Mouse (Mus musculus) cerebellum, adult 2 months (tissue): ENCODE data around the gene Anks4b. TPM values are rescaled to one million over a fixed set of nuclear protein-coding genes. Genes with fewer than 3 reads are reported as not detected.

Source experiments
- DNase-seq, 2 experiments: peaks; one replicate each; pipeline ENCODE4 v3.0.0; 2021
- H3K27ac ChIP-seq: fragments of 200-500 bp; 2 replicates; pipeline ENCODE4 v1.5.1; 2012; ENCODE audit warnings: low read length, control low read depth, inconsistent platforms; ENCODE audit not compliant: insufficient read depth
- H3K27me3 ChIP-seq: fragments of 200-500 bp; 2 replicates; pipeline ENCODE4 v1.6.1; 2012; ENCODE audit warnings: inconsistent platforms, mild to moderate bottlenecking, low read length, moderate library complexity; ENCODE audit not compliant: control insufficient read depth, insufficient read depth
- H3K4me1 ChIP-seq: fragments of 200-500 bp; 2 replicates; pipeline ENCODE4 v1.6.1; 2011; ENCODE audit warnings: low read length; ENCODE audit not compliant: control insufficient read depth, insufficient read depth
- H3K4me3 ChIP-seq: fragments of 200-500 bp; replicated peaks from 2 replicates; pipeline ENCODE3; 2011; ENCODE audit warnings: mild to moderate bottlenecking, low read depth, low read length, control low read depth; ENCODE audit not compliant: insufficient read depth
- CTCF ChIP-seq: fragments of 200-500 bp; IDR thresholded peaks from 2 replicates; pipeline ENCODE4 v1.5.1; 2011; ENCODE audit warnings: low read depth, mild to moderate bottlenecking, control low read depth, low read length, moderate library complexity, borderline replicate concordance; ENCODE audit not compliant: insufficient read depth
- POLR2A ChIP-seq: fragments of 200-500 bp; IDR thresholded peaks from 2 replicates; pipeline ENCODE4 v1.6.1; 2011; ENCODE audit warnings: low read length, control low read depth, borderline replicate concordance; ENCODE audit not compliant: insufficient read depth
- WGBS: fragments of 180-500 bp; shearing (Covaris S2); methylation state at CpG from one replicate; pipeline ENCODE4 v1.1.7; 2018; 5-methylcytosine and 5-hydroxymethylcytosine counted together
- polyA plus RNA-seq: library from polyadenylated mRNA; depleted of rRNA; stranded (reverse); fragments of >200 nt; gene quantifications from 2 replicates; pipeline ENCODE4 v1.2.3, GENCODE M21; 2012; rRNA removed

The Anks4b gene
- polyA plus RNA-seq, 1 experiment, result not detected

- no peak overlapping the region for H3K4me3 ChIP-seq
- no peak for TF ChIP-seq CTCF
- TF ChIP-seq POLR2A, result no peak
- no peak overlapping the region for H3K27ac ChIP-seq
- H3K4me1 ChIP-seq, result peaks cover 4% of the 10 kb centered on the region
- DNase-seq, result no peak
- H3K27me3 ChIP-seq, result no peaks in the 10 kb centered on the region; the same call in 1 of the 2 replicates
- 92% methylated on average over 6 of the region's 6 CpGs for WGBS
These were observed 19.2 kb downstream of the Anks4b start for GRCm38 (mm10) chr7:120192816-120193215.

- Histone ChIP-seq H3K27ac (no peak overlapping the region), H3K4me3 (no peak overlapping the region), H3K27me3 (no peaks in the 10 kb centered on the region; the same call in 1 of the 2 replicates), H3K4me1 (peaks cover 3% of the 10 kb centered on the region)
- no peak for DNase-seq
- TF ChIP-seq POLR2A (no peak), CTCF (no peak)
- WGBS, result 67% methylated on average over 4 of the region's 4 CpGs
These were observed 21.5 kb downstream of the Anks4b start for GRCm38 (mm10) chr7:120195207-120195606.

- Histone ChIP-seq H3K4me3 (no peak overlapping the region), H3K27ac (no peak overlapping the region), H3K27me3 (no peaks in the 10 kb centered on the region), H3K4me1 (no peaks in the 10 kb centered on the region)
- TF ChIP-seq POLR2A, result no peak
- no peak for TF ChIP-seq CTCF
- 3% methylated on average over 14 of the region's 14 CpGs for WGBS
- peak in 1 of 2 experiments; percentile 32 for DNase-seq
These were observed 27.6 kb downstream of the Anks4b start for GRCm38 (mm10) chr7:120201231-120201744.

GRCm38 (mm10) chr7:120201771-120202170, 28.1 kb downstream of the Anks4b start, which contains the start of gene Crym:
Gene Crym (minus strand): TSS chr7:120202111.
- Histone ChIP-seq H3K27ac (no peak within 1 kb of the TSS), H3K27me3 (no peaks in the 10 kb centered on the region), H3K4me3 (no peak within 1 kb of the TSS), H3K4me1 (no peaks in the 10 kb centered on the region)
- 4% methylated on average over 26 of the region's 26 CpGs for WGBS
- no peak for DNase-seq
- TF ChIP-seq POLR2A (no peak), CTCF (no peak)

- Histone ChIP-seq H3K4me3 (no peak within 1 kb of the TSS), H3K27me3 (no peaks in the 10 kb centered on the region), H3K4me1 (no peaks in the 10 kb centered on the region), H3K27ac (no peak within 1 kb of the TSS)
- TF ChIP-seq POLR2A (no peak), CTCF (peak; percentile 92)
- DNase-seq, result peak; percentile 74 to 87
- WGBS, result 3% methylated on average over 26 of the region's 26 CpGs
These were observed 30.1 kb downstream of the Anks4b start, which contains the start of gene Abca14 for GRCm38 (mm10) chr7:120203789-120204188. Gene Abca14 (plus strand): TSS chr7:120203961.

GRCm38 (mm10) chr7:120205989-120206388, 32.3 kb downstream of the Anks4b start:
- Histone ChIP-seq H3K4me1 (no peaks in the 10 kb centered on the region), H3K27ac (no peak overlapping the region), H3K4me3 (no peak overlapping the region), H3K27me3 (no peaks in the 10 kb centered on the region)
- TF ChIP-seq POLR2A (no peak), CTCF (no peak)
- DNase-seq, result no peak
- WGBS, result 66% methylated on average over 9 of the region's 9 CpGs

GRCm38 (mm10) chr7:120228541-120228940, 54.9 kb downstream of the Anks4b start:
- DNase-seq, result no peak
- Histone ChIP-seq H3K27me3 (no peaks in the 10 kb centered on the region), H3K4me3 (no peak overlapping the region), H3K4me1 (no peaks in the 10 kb centered on the region), H3K27ac (no peak overlapping the region)
- TF ChIP-seq POLR2A (no peak), CTCF (no peak)

Other genes starting within 250 kb of the Anks4b start
- 0.20 and 0.35 TPM in 2 replicates for gene Dnah3, start 78.6 kb upstream of the Anks4b start, polyA plus RNA-seq
- gene Tmem159, start 71.5 kb upstream of the Anks4b start, polyA plus RNA-seq, result 10.9 TPM in 2 replicates
- gene Zp2, start 28.6 kb upstream of the Anks4b start, polyA plus RNA-seq, result not detected in 2 replicates
- gene Crym, start 28.3 kb downstream of the Anks4b start, polyA plus RNA-seq, result 0.11 and 0.22 TPM in 2 replicates
- gene Abca14, start 30.1 kb downstream of the Anks4b start, polyA plus RNA-seq, result not detected in 2 replicates
- gene Abca15, start 154.8 kb downstream of the Anks4b start, polyA plus RNA-seq, result not detected in 2 replicates
- gene Abca16, start 235.8 kb downstream of the Anks4b start, polyA plus RNA-seq, result not detected in 2 replicates